Mouse (Mus musculus) monocyte, adult 5-6 weeks (primary cell): ENCODE data around the gene Tmem184b. TPM values are rescaled to one million over a fixed set of nuclear protein-coding genes. Genes with fewer than 3 reads are reported as not detected.

Experiments used
- ATAC-seq: fragments of 153-309, 156-312 bp; replicated peaks from 2 replicates; pipeline ENCODE4 v1.8.0; 2017; ENCODE audit warnings: mild to moderate bottlenecking; ENCODE audit not compliant: low TSS enrichment, insufficient number of reproducible peaks, severe bottlenecking, poor library complexity, low FRiP score
- total RNA-seq: library from RNA; stranded (forward); fragments of 200-1000, 200-491, 200-594 nt; gene quantifications from 3 replicates; pipeline ENCODE4 v1.2.3, GENCODE M21; 2017

Gene Tmem184b
- total RNA-seq, 1 experiment from 2014 or later, result 10.6 TPM

DNA sequence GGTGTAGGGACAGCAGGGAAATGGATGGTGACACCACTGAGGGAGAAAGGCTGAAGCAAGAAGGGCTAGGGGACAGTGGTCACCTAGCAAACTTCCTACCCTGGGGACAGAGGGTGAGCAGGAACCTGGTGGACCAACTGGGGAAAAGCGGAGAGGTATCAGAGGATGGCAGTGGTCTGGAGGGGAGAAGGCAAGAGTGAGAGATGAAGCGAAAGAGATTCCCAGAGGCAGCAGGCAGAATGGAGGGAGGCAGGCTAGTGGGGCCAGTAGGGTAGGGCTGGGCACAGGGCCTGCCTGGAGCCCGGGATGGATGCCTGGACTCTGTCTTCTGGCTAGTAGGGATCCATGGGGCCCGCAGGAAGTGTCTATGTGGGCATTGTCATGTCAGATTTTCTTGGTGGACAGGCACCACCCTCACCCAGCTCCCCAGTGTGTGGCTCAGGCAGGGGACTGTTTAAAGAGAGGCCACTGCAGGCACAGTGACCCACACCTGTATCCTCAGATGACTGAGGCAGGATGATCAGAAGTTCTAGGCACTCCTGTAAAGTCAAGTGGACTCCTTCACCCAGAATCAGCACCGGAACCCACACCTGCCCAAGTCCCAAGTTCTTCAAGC, 49.6 kb downstream of the Tmem184b start:
- no peak for ATAC-seq

GRCm38 (mm10) chr15:79352479-79352878, 50.9 kb downstream of the Tmem184b start:
- no peak for ATAC-seq

DNA sequence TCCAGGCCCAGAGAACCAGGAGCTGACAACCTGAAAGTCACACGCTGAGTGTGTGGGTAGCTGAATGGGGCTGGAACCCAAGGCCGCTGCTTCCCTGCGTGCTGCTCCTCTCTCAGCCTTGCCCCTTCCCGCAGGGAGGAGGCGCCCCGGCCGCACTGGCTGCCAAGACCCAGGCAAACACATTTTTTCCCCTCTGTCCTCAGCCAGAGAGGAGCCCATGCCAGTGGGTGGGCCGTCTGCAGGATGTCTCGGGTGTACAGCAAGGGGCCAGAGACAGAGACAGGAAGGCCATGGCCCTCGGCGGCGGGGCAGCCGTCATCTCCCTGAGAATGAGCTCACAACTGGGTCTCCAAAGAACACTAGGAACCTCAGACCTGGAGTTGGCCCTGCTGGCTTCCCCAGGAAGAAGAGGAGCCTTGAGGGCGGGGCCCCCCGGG, 52.0 kb downstream of the Tmem184b start:
- no peak for ATAC-seq

DNA sequence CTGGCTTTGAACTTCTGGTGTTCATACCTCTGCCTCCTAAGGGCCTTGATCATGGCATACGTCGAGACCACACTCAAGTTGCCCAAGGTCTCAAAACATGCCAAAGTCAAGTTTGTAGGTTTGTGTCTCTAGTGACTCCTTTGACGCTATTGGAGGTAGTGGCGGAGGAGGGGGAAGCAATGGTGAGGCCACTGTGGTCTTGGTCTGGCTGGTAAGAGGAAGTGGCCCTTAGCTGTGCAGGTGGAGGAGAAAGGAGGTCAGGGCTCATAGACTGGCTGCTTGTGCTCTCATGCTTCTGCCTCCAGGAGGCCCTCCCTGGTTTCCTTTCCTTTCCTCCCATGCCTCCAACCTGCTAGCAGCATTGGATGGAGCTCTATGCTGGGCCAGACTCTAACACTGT, 52.5 kb downstream of the Tmem184b start:
- ATAC-seq, result no peak

- ATAC-seq, result no peak
Observed at GRCm38 (mm10) chr15:79348651-79349050, 54.7 kb downstream of the Tmem184b start.

DNA sequence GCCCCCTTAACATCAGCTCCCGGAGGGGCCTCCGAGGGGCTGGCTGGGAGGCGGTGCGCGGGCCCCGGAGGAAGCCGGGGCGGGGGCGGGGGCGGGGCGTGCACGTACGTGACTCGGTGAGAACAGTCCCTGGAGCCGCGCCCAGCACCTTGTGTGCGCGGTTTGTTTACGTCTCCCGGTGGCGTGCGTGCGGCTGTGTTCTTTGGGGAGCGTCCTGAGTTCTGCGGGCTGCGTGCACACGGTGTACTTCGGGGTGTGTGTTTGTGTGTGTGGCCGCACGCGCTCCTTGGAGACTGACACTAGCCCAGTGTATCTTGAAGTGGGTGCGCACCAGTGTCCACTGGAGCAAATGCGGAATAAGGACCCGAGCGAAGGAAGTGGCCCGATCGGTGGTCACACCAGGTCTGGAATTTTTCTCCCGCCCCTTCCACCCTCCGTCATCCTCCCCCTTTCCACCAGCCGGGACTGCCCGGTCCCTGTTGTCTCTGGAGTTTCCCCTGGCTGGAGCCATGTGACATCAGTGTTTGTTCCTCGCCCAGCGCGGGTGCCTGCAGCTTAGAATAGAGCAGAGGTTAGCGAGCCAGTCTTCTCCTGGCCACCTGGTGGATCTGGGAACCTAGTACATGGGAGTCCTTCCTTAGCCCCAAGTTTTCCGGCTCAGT, 55.4 kb downstream of the Tmem184b start:
- ATAC-seq, result peak; percentile 52

DNA sequence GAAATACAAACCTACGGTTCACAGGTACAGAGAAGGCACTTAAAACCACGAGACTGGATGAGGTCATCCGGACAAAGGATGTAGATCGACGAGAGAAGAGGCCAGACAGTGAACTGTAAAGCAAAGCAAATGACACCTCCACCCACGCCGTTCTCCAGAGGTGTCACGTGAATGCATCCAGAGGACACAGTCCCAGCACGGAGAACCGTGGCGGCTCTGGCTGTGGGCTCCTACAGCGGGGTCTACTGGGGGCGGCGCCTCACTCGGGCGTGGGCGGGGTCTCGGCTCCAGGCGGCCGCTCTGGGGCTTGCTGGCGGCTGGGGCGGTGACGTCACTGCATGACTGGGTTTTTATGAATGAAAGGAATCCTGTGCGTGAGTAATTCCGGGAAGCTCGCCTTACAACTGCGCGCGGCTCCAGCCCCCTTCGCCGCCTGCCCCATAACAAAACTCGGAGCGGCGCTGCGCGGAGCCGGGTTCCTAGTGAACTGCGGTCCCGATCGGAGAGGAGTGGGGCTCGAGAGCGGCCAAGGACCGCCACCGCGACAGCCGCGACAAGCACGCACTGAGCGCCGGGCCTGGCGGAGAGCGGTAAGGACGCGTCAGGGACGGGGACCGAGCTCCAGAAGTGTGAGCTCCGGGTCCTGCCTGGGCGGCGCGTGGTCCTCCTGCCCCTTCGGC, 56.1 kb downstream of the Tmem184b start:
- peak; percentile 37; the same call in 1 of the 2 replicates for ATAC-seq

GRCm38 (mm10) chr15:79346051-79346793, 57.1 kb downstream of the Tmem184b start, which contains the start of gene Maff:
Gene Maff (plus strand): TSS chr15:79346621.
- ATAC-seq, result no peak

GRCm38 (mm10) chr15:79344627-79345026, 58.7 kb downstream of the Tmem184b start:
- ATAC-seq, result no peak

GRCm38 (mm10) chr15:79342641-79343337, 60.6 kb downstream of the Tmem184b start:
- ATAC-seq, result no peak

DNA sequence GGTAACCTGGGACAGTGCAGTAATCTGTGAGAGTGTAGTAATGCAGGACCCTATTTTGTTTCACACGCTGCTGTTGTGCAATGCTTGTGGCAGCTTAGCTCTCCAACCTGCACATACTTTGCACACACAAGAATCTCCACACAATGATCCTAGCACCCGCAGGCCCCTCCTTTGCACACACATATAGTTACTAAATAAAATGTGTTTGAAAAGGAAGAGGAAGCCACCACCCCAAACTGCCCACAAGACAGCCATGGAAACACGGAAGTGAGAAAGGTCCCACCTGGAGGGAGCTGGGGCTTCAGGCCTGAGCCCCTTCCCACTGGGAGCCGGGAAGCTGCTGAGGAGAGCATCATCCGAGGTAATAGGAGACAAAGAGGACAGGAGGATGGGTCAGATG, 64.4 kb downstream of the Tmem184b start:
- ATAC-seq, result no peak

GRCm38 (mm10) chr15:79335061-79335655, 68.2 kb downstream of the Tmem184b start:
- no peak for ATAC-seq

DNA sequence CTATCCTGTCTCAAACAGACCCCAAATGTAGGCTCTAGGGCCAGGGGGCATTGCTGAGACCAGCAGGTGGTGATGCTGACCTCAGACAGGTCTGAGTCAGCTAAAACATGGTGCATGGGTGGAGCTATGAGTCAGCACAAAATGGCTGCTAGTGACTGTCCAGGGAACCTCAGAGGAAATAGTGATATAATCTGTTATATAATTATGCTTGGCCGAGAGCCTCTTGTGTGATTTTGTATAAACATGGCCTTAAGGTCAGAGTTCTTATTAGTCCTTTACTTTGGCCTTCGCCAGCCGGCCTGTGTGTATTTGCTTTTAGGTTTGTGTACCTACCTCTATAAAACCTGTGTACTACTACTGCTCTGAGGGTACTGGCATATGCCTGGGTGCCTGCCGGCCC, 70.0 kb downstream of the Tmem184b start:
- ATAC-seq, result no peak

- ATAC-seq, result no peak
Observed at GRCm38 (mm10) chr15:79330521-79330920, 72.8 kb downstream of the Tmem184b start.

GRCm38 (mm10) chr15:79329979-79330363, 73.4 kb downstream of the Tmem184b start:
- ATAC-seq, result no peak

DNA sequence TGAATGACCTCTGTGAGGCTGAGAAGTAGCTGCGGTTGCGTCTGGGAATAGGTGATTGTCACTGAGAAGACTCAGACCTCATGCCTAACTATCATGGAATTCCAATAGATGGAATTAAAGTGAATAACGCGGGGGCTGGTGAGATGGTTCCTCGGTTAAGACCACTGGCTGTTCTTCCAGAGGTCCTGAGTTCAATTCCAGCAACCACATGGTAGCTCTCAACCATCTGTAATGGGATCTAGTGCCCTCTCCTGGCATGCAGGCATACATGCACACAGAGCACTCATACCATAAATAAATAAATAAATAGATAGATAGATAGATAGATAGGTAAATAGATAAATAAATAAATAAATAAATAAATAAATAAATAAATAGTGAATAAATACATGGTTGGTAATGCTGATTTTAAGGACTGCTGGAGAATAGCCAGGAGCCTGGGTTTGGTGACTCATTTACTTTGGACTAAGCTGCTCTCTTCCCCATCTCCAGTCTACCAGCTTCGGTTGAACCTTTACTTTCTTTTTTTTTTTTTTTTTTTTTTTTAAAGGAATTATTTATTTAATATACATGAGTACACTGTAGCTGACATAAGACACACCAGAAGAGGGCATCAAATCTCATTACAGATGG, 73.9 kb downstream of the Tmem184b start:
- ATAC-seq, result no peak

DNA sequence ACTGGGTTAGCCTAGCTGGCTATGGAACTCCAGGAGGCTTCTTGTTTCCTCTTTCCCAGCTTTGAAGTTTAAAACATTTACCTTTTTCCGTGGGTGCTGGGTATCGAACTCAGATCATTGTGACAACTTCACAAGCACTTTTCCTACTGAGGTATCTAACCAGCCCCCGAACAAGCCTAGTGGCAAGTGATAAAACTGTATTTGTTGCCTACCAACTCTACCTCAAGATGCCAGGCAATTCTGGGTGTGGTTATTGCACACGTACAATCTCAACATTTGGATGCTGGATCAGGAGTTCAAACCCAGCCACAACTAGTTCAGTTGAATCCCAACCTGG, 74.5 kb downstream of the Tmem184b start:
- ATAC-seq, result no peak
